Mouse (Mus musculus) cerebellum, adult 2 months (tissue): ENCODE measurements at regions not wholly inside any gene's neighbourhood (a gene's known extent, or its start where the extent isn't known, plus 50 kb on each side); places are given as distances from the start of the nearest gene placed in this dataset.

Experiments
- CTCF ChIP-seq: fragments of 200-500 bp; IDR thresholded peaks from 2 replicates; pipeline ENCODE4 v1.5.1; 2011; ENCODE audit warnings: low read depth, mild to moderate bottlenecking, control low read depth, low read length, moderate library complexity, borderline replicate concordance; ENCODE audit not compliant: insufficient read depth
- POLR2A ChIP-seq: fragments of 200-500 bp; IDR thresholded peaks from 2 replicates; pipeline ENCODE4 v1.6.1; 2011; ENCODE audit warnings: low read length, control low read depth, borderline replicate concordance; ENCODE audit not compliant: insufficient read depth

- no peak for TF ChIP-seq CTCF
- no peak for TF ChIP-seq POLR2A
These were observed 95.1 kb upstream of the Kctd3 start for GRCm38 (mm10) chr1:189102781-189103180.
